In the genomic region with DNA sequence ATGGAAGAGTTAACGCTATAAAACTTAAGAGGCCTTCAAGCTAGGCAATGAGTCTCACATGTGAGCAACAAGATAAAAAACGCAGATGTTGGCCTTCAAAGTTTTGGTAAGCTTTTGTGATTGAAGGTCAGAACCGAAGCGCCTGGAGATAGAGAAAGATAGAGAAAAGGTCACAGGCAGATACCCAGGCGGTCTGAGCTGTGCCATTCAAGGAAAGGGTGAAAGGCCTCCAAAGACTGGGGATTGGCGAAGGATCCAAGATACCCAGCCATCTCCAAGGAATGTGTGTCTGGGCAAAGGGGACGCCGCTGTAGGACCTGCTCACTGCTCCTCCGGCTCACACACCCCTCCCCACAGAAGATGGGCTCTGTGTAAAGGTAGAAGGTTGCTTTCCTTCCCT, we compare ENCODE assay signal across 12 mouse cellular contexts. TPM values are rescaled to one million over a fixed set of nuclear protein-coding genes. Genes with fewer than 3 reads are reported as not detected.
DNase-seq lines count a peak whose midpoint lies in the region; ATAC-seq and TF ChIP-seq lines count a peak whose summit lies in the region.
"Had no signal": no experiment of that assay in that cellular context is flagged by ENCODE, and none has a peak within 500 bp of the region (broad histone marks: within the 10 kb centered on the region; RNA-seq: fewer than 3 reads in every experiment).

No protein-coding gene starts in this region.

- peak; percentile 76 for DNase-seq in adrenal gland, adult 2 months
- no peak for DNase-seq in adrenal gland, postnatal 25 days
- no peak for DNase-seq in heart, postnatal 0 days (ENCODE audit: low spot score)
- DNase-seq in heart, postnatal 36 days, result no peak
- DNase-seq in adipocyte (ENCODE audit: low spot score), result peak; percentile 22
- no peak for DNase-seq in liver, embryonic 11.5 days (ENCODE audit: low spot score)
- DNase-seq: cerebellum, adult 8-10 months; kidney, adult 18-20 months had no signal

- peaks cover 6% of the 10 kb centered on the region; the same call in 1 of the 2 replicates for H3K36me3 ChIP-seq in heart, postnatal 0 days (replicated peaks; ENCODE audit: control insufficient read depth, insufficient read depth, low read length)
- peaks cover 7% of the 10 kb centered on the region; the same call in 1 of the 2 replicates for H3K36me3 ChIP-seq in liver, embryonic 11.5 days (ENCODE audit: control insufficient read depth, insufficient read depth, low read length)
- H3K36me3 ChIP-seq in hindbrain, embryonic 16.5 days (ENCODE audit: control insufficient read depth, insufficient read depth, low read length), result peaks cover 17% of the 10 kb centered on the region
- H3K36me3 ChIP-seq in forebrain, embryonic 16.5 days (ENCODE audit: control insufficient read depth, insufficient read depth), result peaks cover 6% of the 10 kb centered on the region; the same call in 1 of the 2 replicates

- peaks cover 46% of the 10 kb centered on the region for H3K4me1 ChIP-seq in heart, postnatal 0 days (ENCODE audit: control insufficient read depth, insufficient read depth)
- H3K4me1 ChIP-seq in liver, embryonic 11.5 days (replicated peaks; ENCODE audit: control insufficient read depth, insufficient read depth, low read length), result peaks cover 49% of the 10 kb centered on the region
- H3K4me1 ChIP-seq in hindbrain, embryonic 16.5 days (ENCODE audit: control insufficient read depth, insufficient read depth, low read depth, low read length), result peaks cover 11% of the 10 kb centered on the region
- H3K4me1 ChIP-seq in forebrain, embryonic 16.5 days (replicated peaks; ENCODE audit: control insufficient read depth, insufficient read depth, low read length), result peaks cover 17% of the 10 kb centered on the region

- WGBS in heart, postnatal 0 days, result 76% methylated on average over 9 of the region's 9 CpGs
- 80% methylated on average over 9 of the region's 9 CpGs for WGBS in liver, embryonic 11.5 days
- WGBS in hindbrain, embryonic 16.5 days, result 95% methylated on average over 9 of the region's 9 CpGs
- 93% methylated on average over 9 of the region's 9 CpGs for WGBS in forebrain, embryonic 16.5 days

- no peak for ATAC-seq in heart, postnatal 0 days (ENCODE audit: insufficient read depth, low read depth)
- no peak for ATAC-seq in liver, embryonic 11.5 days (replicated peaks; ENCODE audit: low FRiP score)
- no peak for ATAC-seq in hindbrain, embryonic 16.5 days
- no peak for ATAC-seq in forebrain, embryonic 16.5 days

- TF ChIP-seq EP300 in heart, postnatal 0 days (IDR thresholded peaks at IDR 0.05; ENCODE audit: low read depth), result no peak

- H3K4me3 ChIP-seq in heart, postnatal 0 days (ENCODE audit: low read depth, low read length), result no peak overlapping the region
- no peak overlapping the region for H3K4me3 ChIP-seq in liver, embryonic 11.5 days (ENCODE audit: low read depth, low read length)
- no peak overlapping the region for H3K4me3 ChIP-seq in hindbrain, embryonic 16.5 days (ENCODE audit: low read length)
- no peak overlapping the region for H3K4me3 ChIP-seq in forebrain, embryonic 16.5 days (replicated peaks; ENCODE audit: low read length)
- H3K4me3 ChIP-seq: limb, embryonic 15.5 days; midbrain, embryonic 10.5 days had no signal

- TF ChIP-seq CTCF in heart, postnatal 0 days (IDR thresholded peaks at IDR 0.05; ENCODE audit: low read depth), result no peak

- H3K9ac ChIP-seq in heart, postnatal 0 days (replicated peaks; ENCODE audit: low read depth, low read length), result no peak overlapping the region
- H3K9ac ChIP-seq in liver, embryonic 11.5 days (ENCODE audit: low read depth, low read length), result no peak overlapping the region
- H3K9ac ChIP-seq in hindbrain, embryonic 16.5 days (ENCODE audit: low read depth, low read length), result no peak overlapping the region
- no peak overlapping the region for H3K9ac ChIP-seq in forebrain, embryonic 16.5 days (replicated peaks; ENCODE audit: low read depth, low read length)
- H3K9ac ChIP-seq: limb, embryonic 15.5 days had no signal

- intact Hi-C loops in heart, postnatal 36 days (cut with DNase I), result loop anchor here (10.0 kb wide), 1 partner anchor 350 kb away; a partner anchor contains a TSS

- H3K27ac ChIP-seq in heart, postnatal 0 days (ENCODE audit: low read depth), result peak overlapping the region; percentile 93
- peak overlapping the region; percentile 17; the same call in 1 of the 2 replicates for H3K27ac ChIP-seq in liver, embryonic 11.5 days (ENCODE audit: low read depth, low read length)
- H3K27ac ChIP-seq in hindbrain, embryonic 16.5 days (ENCODE audit: low read depth, low read length), result no peak overlapping the region
- no peak overlapping the region for H3K27ac ChIP-seq in forebrain, embryonic 16.5 days (ENCODE audit: low read length)
- H3K27ac ChIP-seq: midbrain, embryonic 10.5 days had no signal

- H3K9me3 ChIP-seq in heart, postnatal 0 days (replicated peaks; ENCODE audit: control insufficient read depth, low read length), result no peaks in the 10 kb centered on the region
- H3K9me3 ChIP-seq in liver, embryonic 11.5 days (ENCODE audit: control insufficient read depth, low read length), result no peaks in the 10 kb centered on the region
- H3K9me3 ChIP-seq in hindbrain, embryonic 16.5 days (ENCODE audit: control insufficient read depth, low read length), result no peaks in the 10 kb centered on the region
- H3K9me3 ChIP-seq in forebrain, embryonic 16.5 days (ENCODE audit: control insufficient read depth, low read length), result no peaks in the 10 kb centered on the region
- H3K9me3 ChIP-seq: limb, embryonic 15.5 days; midbrain, embryonic 10.5 days had no signal

- H3K4me2 ChIP-seq in heart, postnatal 0 days (ENCODE audit: low read depth, low read length), result no peak overlapping the region
- no peak overlapping the region for H3K4me2 ChIP-seq in liver, embryonic 11.5 days
- H3K4me2 ChIP-seq in hindbrain, embryonic 16.5 days (ENCODE audit: low read length), result no peak overlapping the region
- no peak overlapping the region for H3K4me2 ChIP-seq in forebrain, embryonic 16.5 days (ENCODE audit: low read length)
- H3K4me2 ChIP-seq: limb, embryonic 15.5 days had no signal

- H3K27me3 ChIP-seq in heart, postnatal 0 days (ENCODE audit: control insufficient read depth, insufficient read depth, low read length), result no peaks in the 10 kb centered on the region
- H3K27me3 ChIP-seq in liver, embryonic 11.5 days (replicated peaks; ENCODE audit: control insufficient read depth, insufficient read depth, low read length), result no peaks in the 10 kb centered on the region; the same call in 1 of the 2 replicates
- no peaks in the 10 kb centered on the region for H3K27me3 ChIP-seq in hindbrain, embryonic 16.5 days (replicated peaks; ENCODE audit: control insufficient read depth, insufficient read depth, low read length)
- H3K27me3 ChIP-seq in forebrain, embryonic 16.5 days (replicated peaks; ENCODE audit: control insufficient read depth, insufficient read depth, low read length), result no peaks in the 10 kb centered on the region
- H3K27me3 ChIP-seq: limb, embryonic 15.5 days had no signal

RNA-seq across cellular contexts. Expression of a gene that starts 4.8 kb away (rescaled TPM):
- total RNA-seq in adrenal gland, adult 2 months (2021), result 10 to 100 TPM; 38.0 to 42.5 TPM
- 102 and 120 TPM in 2 replicates for polyA plus RNA-seq in adrenal gland, adult 2 months (2012; rRNA removed)
- 39.3 and 54.1 TPM in 2 replicates for total RNA-seq in adrenal gland, postnatal 25 days (2021)
- total RNA-seq in heart, postnatal 0 days (2014; rRNA removed; ENCODE audit: low replicate concordance), result 15.8 and 20.2 TPM in 2 replicates
- polyA plus RNA-seq in heart, postnatal 0 days (2015; fragmentation: Nextera tagmentation; extraction: Ambion mirVana), result 10.3 and 12.0 TPM in 2 replicates
- 10 to 100 TPM in 1 of 2 experiments, 1 to 10 TPM in 1; 9.1 to 10.1 TPM for total RNA-seq in heart, postnatal 36 days (2021)
- polyA plus RNA-seq in liver, embryonic 11.5 days (2014; fragmentation: Nextera tagmentation; extraction: Ambion mirVana), result 7.7 and 8.0 TPM in 2 replicates
- polyA plus RNA-seq in hindbrain, embryonic 16.5 days (2015; fragmentation: Nextera tagmentation; extraction: Ambion mirVana), result 13.8 and 13.9 TPM in 2 replicates
- polyA plus RNA-seq in forebrain, embryonic 16.5 days (2015; fragmentation: Nextera tagmentation; extraction: Ambion mirVana), result 7.1 and 8.0 TPM in 2 replicates

RNA-seq across cellular contexts. Expression of a gene that starts 13.2 kb away (rescaled TPM):
- 1 to 10 TPM; 1.1 to 2.5 TPM for total RNA-seq in adrenal gland, adult 2 months (2021)
- 2.1 and 2.3 TPM in 2 replicates for polyA plus RNA-seq in adrenal gland, adult 2 months (2012; rRNA removed)
- 2.6 and 3.3 TPM in 2 replicates for total RNA-seq in adrenal gland, postnatal 25 days (2021)
- not detected in 2 replicates for total RNA-seq in heart, postnatal 0 days (2014; rRNA removed; ENCODE audit: low replicate concordance)
- 0.08 TPM in 1 of 2 replicates, not detected in the other for polyA plus RNA-seq in heart, postnatal 0 days (2015; fragmentation: Nextera tagmentation; extraction: Ambion mirVana)
- under 1 TPM; 0.46 to 0.58 TPM for total RNA-seq in heart, postnatal 36 days (2021)
- polyA plus RNA-seq in liver, embryonic 11.5 days (2014; fragmentation: Nextera tagmentation; extraction: Ambion mirVana), result 0.12 and 0.27 TPM in 2 replicates
- 0.26 and 0.50 TPM in 2 replicates for polyA plus RNA-seq in hindbrain, embryonic 16.5 days (2015; fragmentation: Nextera tagmentation; extraction: Ambion mirVana)
- 0.25 and 0.30 TPM in 2 replicates for polyA plus RNA-seq in forebrain, embryonic 16.5 days (2015; fragmentation: Nextera tagmentation; extraction: Ambion mirVana)
- polyA plus RNA-seq: midbrain, embryonic 10.5 days had no signal

RNA-seq across cellular contexts. Expression of a gene that starts 17.4 kb away (rescaled TPM):
- total RNA-seq in adrenal gland, adult 2 months (2021), result 10 to 100 TPM; 86.9 to 90.5 TPM
- 178 and 187 TPM in 2 replicates for polyA plus RNA-seq in adrenal gland, adult 2 months (2012; rRNA removed)
- 93.5 and 115 TPM in 2 replicates for total RNA-seq in adrenal gland, postnatal 25 days (2021)
- total RNA-seq in heart, postnatal 0 days (2014; rRNA removed; ENCODE audit: low replicate concordance), result 44.6 and 64.1 TPM in 2 replicates
- 26.8 and 26.9 TPM in 2 replicates for polyA plus RNA-seq in heart, postnatal 0 days (2015; fragmentation: Nextera tagmentation; extraction: Ambion mirVana)
- total RNA-seq in heart, postnatal 36 days (2021), result 10 to 100 TPM; 17.2 to 18.8 TPM
- 43.3 and 45.8 TPM in 2 replicates for polyA plus RNA-seq in liver, embryonic 11.5 days (2014; fragmentation: Nextera tagmentation; extraction: Ambion mirVana)
- 42.5 and 45.9 TPM in 2 replicates for polyA plus RNA-seq in hindbrain, embryonic 16.5 days (2015; fragmentation: Nextera tagmentation; extraction: Ambion mirVana)
- 45.9 and 48.1 TPM in 2 replicates for polyA plus RNA-seq in forebrain, embryonic 16.5 days (2015; fragmentation: Nextera tagmentation; extraction: Ambion mirVana)

RNA-seq across cellular contexts. Expression of a gene that starts 22.1 kb away (rescaled TPM):
- 10 to 100 TPM; 57.8 to 72.3 TPM for total RNA-seq in adrenal gland, adult 2 months (2021)
- 36.3 and 42.4 TPM in 2 replicates for polyA plus RNA-seq in adrenal gland, adult 2 months (2012; rRNA removed)
- 55.2 and 70.0 TPM in 2 replicates for total RNA-seq in adrenal gland, postnatal 25 days (2021)
- 21.8 and 46.6 TPM in 2 replicates for total RNA-seq in heart, postnatal 0 days (2014; rRNA removed; ENCODE audit: low replicate concordance)
- polyA plus RNA-seq in heart, postnatal 0 days (2015; fragmentation: Nextera tagmentation; extraction: Ambion mirVana), result 26.7 and 29.0 TPM in 2 replicates
- total RNA-seq in heart, postnatal 36 days (2021), result 10 to 100 TPM; 18.8 to 23.1 TPM
- 45.3 and 45.6 TPM in 2 replicates for polyA plus RNA-seq in liver, embryonic 11.5 days (2014; fragmentation: Nextera tagmentation; extraction: Ambion mirVana)
- polyA plus RNA-seq in hindbrain, embryonic 16.5 days (2015; fragmentation: Nextera tagmentation; extraction: Ambion mirVana), result 91.5 and 101 TPM in 2 replicates
- polyA plus RNA-seq in forebrain, embryonic 16.5 days (2015; fragmentation: Nextera tagmentation; extraction: Ambion mirVana), result 94.6 and 102 TPM in 2 replicates

RNA-seq across cellular contexts. Expression of a gene that starts 30.2 kb away (rescaled TPM):
- 1 to 10 TPM; 3.6 to 5.9 TPM for total RNA-seq in adrenal gland, adult 2 months (2021)
- 0.38 and 0.71 TPM in 2 replicates for polyA plus RNA-seq in adrenal gland, adult 2 months (2012; rRNA removed)
- 7.1 and 9.4 TPM in 2 replicates for total RNA-seq in adrenal gland, postnatal 25 days (2021)
- total RNA-seq in heart, postnatal 0 days (2014; rRNA removed; ENCODE audit: low replicate concordance), result 1.2 and 7.3 TPM in 2 replicates
- 10.3 and 12.0 TPM in 2 replicates for polyA plus RNA-seq in heart, postnatal 0 days (2015; fragmentation: Nextera tagmentation; extraction: Ambion mirVana)
- total RNA-seq in heart, postnatal 36 days (2021), result 1 to 10 TPM; 1.9 to 4.1 TPM
- polyA plus RNA-seq in liver, embryonic 11.5 days (2014; fragmentation: Nextera tagmentation; extraction: Ambion mirVana), result 40.7 and 42.8 TPM in 2 replicates
- 17.9 and 19.0 TPM in 2 replicates for polyA plus RNA-seq in hindbrain, embryonic 16.5 days (2015; fragmentation: Nextera tagmentation; extraction: Ambion mirVana)
- 37.3 and 43.6 TPM in 2 replicates for polyA plus RNA-seq in forebrain, embryonic 16.5 days (2015; fragmentation: Nextera tagmentation; extraction: Ambion mirVana)

Comparison
In these comparisons a context has a peak if more than half of its experiments do, and no peak if none do; other contexts are left out.
1. DNase-seq: peak in adrenal gland, adult 2 months (single experiment) and adipocyte (single experiment); none in adrenal gland, postnatal 25 days (single experiment), heart, postnatal 0 days (single experiment), heart, postnatal 36 days (0 of 2) and liver, embryonic 11.5 days (single experiment).
2. H3K27ac ChIP-seq: peak in heart, postnatal 0 days (single experiment) and liver, embryonic 11.5 days (single experiment); none in hindbrain, embryonic 16.5 days (single experiment) and forebrain, embryonic 16.5 days (single experiment).